Comparison of ENCODE assay signal across 19 mouse cellular contexts in genomic region chr12:25830057-25830456, GRCm38 (mm10).
DNase-seq lines count a peak whose midpoint lies in the region; ATAC-seq lines count a peak whose summit lies in the region.
"Had no signal": no experiment of that assay in that cellular context is flagged by ENCODE, and none has a peak within 500 bp of the region (broad histone marks: within the 10 kb centered on the region; RNA-seq: fewer than 3 reads in every experiment).

No protein-coding gene starts in this region.

- WGBS in forebrain, embryonic 13.5 days: 62% methylated on average over 7 of the region's 7 CpGs
- WGBS in forebrain, embryonic 11.5 days: 73% methylated on average over 7 of the region's 7 CpGs
- WGBS in forebrain, embryonic 16.5 days: 41% methylated on average over 7 of the region's 7 CpGs

- H3K4me2 ChIP-seq in forebrain, embryonic 13.5 days: no peak overlapping the region
- no peak overlapping the region for H3K4me2 ChIP-seq in forebrain, embryonic 11.5 days (ENCODE audit: low read depth, low read length, severe bottlenecking)
- no peak overlapping the region for H3K4me2 ChIP-seq in forebrain, embryonic 16.5 days (ENCODE audit: low read length)
- H3K4me2 ChIP-seq: embryonic facial prominence, embryonic 15.5 days; heart, embryonic 12.5 days; hindbrain, embryonic 15.5 days had no signal

- H3K4me1 ChIP-seq in forebrain, embryonic 13.5 days: 0 out of 2 replicates have a peak, but pooled peaks cover 13% of the 10 kb centered on the region
- peaks cover 3% of the 10 kb centered on the region; the same call in 1 of the 2 replicates for H3K4me1 ChIP-seq in forebrain, embryonic 11.5 days (replicated peaks; ENCODE audit: control insufficient read depth, insufficient read depth, low read length)
- peaks cover 12% of the 10 kb centered on the region for H3K4me1 ChIP-seq in forebrain, embryonic 16.5 days (replicated peaks; ENCODE audit: control insufficient read depth, insufficient read depth, low read length)
- H3K4me1 ChIP-seq: heart, embryonic 12.5 days; hindbrain, embryonic 15.5 days had no signal

- no peaks in the 10 kb centered on the region for H3K36me3 ChIP-seq in forebrain, embryonic 13.5 days (ENCODE audit: poor library complexity, severe bottlenecking)
- no peaks in the 10 kb centered on the region for H3K36me3 ChIP-seq in forebrain, embryonic 11.5 days (ENCODE audit: control insufficient read depth, insufficient read depth, low read length)
- no peaks in the 10 kb centered on the region for H3K36me3 ChIP-seq in forebrain, embryonic 16.5 days (ENCODE audit: control insufficient read depth, insufficient read depth)
- H3K36me3 ChIP-seq: embryonic facial prominence, embryonic 15.5 days; heart, embryonic 12.5 days; hindbrain, embryonic 10.5 days; hindbrain, embryonic 15.5 days had no signal

- intact Hi-C loops in left cerebral cortex, postnatal 4 days (cut with DNase I): no loop called here
- intact Hi-C loops in left cerebral cortex, postnatal 25 days (cut with DNase I): no loop called here

- H3K27ac ChIP-seq in forebrain, embryonic 13.5 days: peak overlapping the region; percentile 31
- H3K27ac ChIP-seq in forebrain, embryonic 11.5 days (ENCODE audit: low read depth, low read length): no peak overlapping the region
- peak overlapping the region; percentile 34 for H3K27ac ChIP-seq in forebrain, embryonic 16.5 days (ENCODE audit: low read length)
- H3K27ac ChIP-seq: embryonic facial prominence, embryonic 15.5 days; gastrocnemius, adult 2 months; hindbrain, embryonic 10.5 days; hindbrain, embryonic 15.5 days had no signal

- no peaks in the 10 kb centered on the region for H3K9me3 ChIP-seq in forebrain, embryonic 13.5 days (replicated peaks)
- no peaks in the 10 kb centered on the region for H3K9me3 ChIP-seq in forebrain, embryonic 11.5 days (ENCODE audit: control insufficient read depth, low read length)
- no peaks in the 10 kb centered on the region for H3K9me3 ChIP-seq in forebrain, embryonic 16.5 days (ENCODE audit: control insufficient read depth, low read length)
- H3K9me3 ChIP-seq: embryonic facial prominence, embryonic 15.5 days; heart, embryonic 12.5 days; hindbrain, embryonic 10.5 days; hindbrain, embryonic 15.5 days had no signal

- peak; percentile 38; the same call in 1 of the 2 replicates for ATAC-seq in forebrain, embryonic 13.5 days
- ATAC-seq in forebrain, embryonic 11.5 days (replicated peaks; ENCODE audit: low FRiP score): no peak
- peak; percentile 52 for ATAC-seq in forebrain, embryonic 16.5 days
- ATAC-seq: inflammation-experienced regulatory T-cells, adult 6 months; intestine, postnatal 0 days had no signal

- H3K27me3 ChIP-seq in forebrain, embryonic 13.5 days: no peaks in the 10 kb centered on the region
- no peaks in the 10 kb centered on the region for H3K27me3 ChIP-seq in forebrain, embryonic 11.5 days (ENCODE audit: control insufficient read depth, insufficient read depth, low read length)
- no peaks in the 10 kb centered on the region for H3K27me3 ChIP-seq in forebrain, embryonic 16.5 days (replicated peaks; ENCODE audit: control insufficient read depth, insufficient read depth, low read length)
- H3K27me3 ChIP-seq: embryonic facial prominence, embryonic 15.5 days; heart, embryonic 12.5 days; hindbrain, embryonic 15.5 days had no signal

- no peak overlapping the region for H3K4me3 ChIP-seq in forebrain, embryonic 13.5 days
- no peak overlapping the region for H3K4me3 ChIP-seq in forebrain, embryonic 11.5 days (ENCODE audit: low read depth, low read length)
- H3K4me3 ChIP-seq in forebrain, embryonic 16.5 days (replicated peaks; ENCODE audit: low read length): no peak overlapping the region
- H3K4me3 ChIP-seq: embryonic facial prominence, embryonic 15.5 days; erythroblast, embryonic 14.5 days; gastrocnemius, adult 2 months; heart, embryonic 12.5 days; hindbrain, embryonic 10.5 days; hindbrain, embryonic 15.5 days had no signal

- no peak for DNase-seq in forebrain, embryonic 11.5 days (ENCODE audit: low spot score)
- peak; percentile 59 for DNase-seq in left cerebral cortex, postnatal 4 days
- no peak for DNase-seq in left cerebral cortex, postnatal 25 days (ENCODE audit: low spot score in 2 of 2)
- DNase-seq in c-Kit-positive CD71-positive TER-119-positive erythroid progenitor cells, embryonic 14.5 days (ENCODE audit: low spot score): no peak
- DNase-seq: adrenal gland, adult 8-10 months; adrenal gland, postnatal 36 days; cerebellum, adult 18-20 months; gastrocnemius, adult 2 months; gastrocnemius, postnatal 25 days; kidney, adult 8-10 months had no signal

- no peak overlapping the region for H3K9ac ChIP-seq in forebrain, embryonic 13.5 days
- no peak overlapping the region for H3K9ac ChIP-seq in forebrain, embryonic 11.5 days (ENCODE audit: low read length)
- no peak overlapping the region for H3K9ac ChIP-seq in forebrain, embryonic 16.5 days (replicated peaks; ENCODE audit: low read depth, low read length)
- H3K9ac ChIP-seq: embryonic facial prominence, embryonic 15.5 days; heart, embryonic 12.5 days; hindbrain, embryonic 15.5 days had no signal
